Mouse (Mus musculus) stomach, postnatal 0 days (tissue): ENCODE data around the gene Prex1. TPM values are rescaled to one million over a fixed set of nuclear protein-coding genes. Genes with fewer than 3 reads are reported as not detected.

ENCODE experiments used
- ATAC-seq: fragments of 200-750 bp; cut with Nextera tagmentation; 2 replicates; pipeline ENCODE4 v1.8.0; 2017; ENCODE audit not compliant: low FRiP score, low TSS enrichment
- DNase-seq: peaks from one replicate; pipeline ENCODE4 v3.0.0-alpha.2; 2016; ENCODE audit warnings: low spot score
- H3K27ac ChIP-seq: fragments of 300-500 bp; sonication (generic); replicated peaks from 2 replicates; pipeline ENCODE4 v1.5.1; 2014; ENCODE audit warnings: mild to moderate bottlenecking, control low read depth
- H3K27me3 ChIP-seq: fragments of 300-500 bp; sonication (generic); 2 replicates; pipeline ENCODE4 v1.6.1; 2014; ENCODE audit warnings: low read length; ENCODE audit not compliant: control insufficient read depth, insufficient read depth
- H3K36me3 ChIP-seq: fragments of 300-500 bp; sonication (generic); 2 replicates; pipeline ENCODE4 v1.6.1; 2014; ENCODE audit warnings: low read length, mixed read lengths; ENCODE audit not compliant: control insufficient read depth, insufficient read depth
- H3K4me1 ChIP-seq: fragments of 300-500 bp; sonication (generic); replicated peaks from 2 replicates; pipeline ENCODE4 v1.6.1; 2014; ENCODE audit warnings: antibody characterized with exemption; ENCODE audit not compliant: control insufficient read depth, insufficient read depth
- H3K4me2 ChIP-seq: fragments of 300-500 bp; sonication (generic); replicated peaks from 2 replicates; pipeline ENCODE4 v1.6.1; 2014; ENCODE audit warnings: low read depth, mild to moderate bottlenecking, control low read depth, moderate library complexity
- H3K4me3 ChIP-seq: fragments of 300-500 bp; sonication (generic); 2 replicates; pipeline ENCODE4 v1.5.1; 2014; ENCODE audit warnings: low read depth, low read length, control low read depth
- H3K9ac ChIP-seq: fragments of 300-500 bp; sonication (generic); 2 replicates; pipeline ENCODE4 v1.6.1; 2014; ENCODE audit warnings: mild to moderate bottlenecking, low read length, control low read depth, mixed read lengths
- H3K9me3 ChIP-seq: fragments of 300-500 bp; sonication (generic); 2 replicates; pipeline ENCODE4 v1.6.1; 2016; ENCODE audit warnings: low read length; ENCODE audit not compliant: control insufficient read depth
- CTCF ChIP-seq: IDR thresholded peaks from 2 replicates; pipeline ENCODE4 v1.5.1; 2016; ENCODE audit warnings: antibody characterized with exemption, low read depth, mild to moderate bottlenecking, moderate library complexity
- EP300 ChIP-seq: optimal IDR thresholded peaks from 2 replicates; pipeline ENCODE3; 2016; ENCODE audit warnings: antibody characterized with exemption
- WGBS: fragments of 180-500 bp; shearing (Covaris S2); extraction: QIAGEN DNeasy Blood & Tissue Kit; methylation state at CpG from one replicate; pipeline ENCODE4 v1.1.7; 2014; 5-methylcytosine and 5-hydroxymethylcytosine counted together
- polyA plus RNA-seq: library from polyadenylated mRNA; unstranded; fragments of >200 nt; fragmentation: Nextera tagmentation; extraction: Ambion mirVana; gene quantifications from 2 replicates; pipeline ENCODE4 v1.2.1, GENCODE M21; 2015

The Prex1 gene
- polyA plus RNA-seq, 1 experiment from 2014 or later: 12.0 TPM

DNA sequence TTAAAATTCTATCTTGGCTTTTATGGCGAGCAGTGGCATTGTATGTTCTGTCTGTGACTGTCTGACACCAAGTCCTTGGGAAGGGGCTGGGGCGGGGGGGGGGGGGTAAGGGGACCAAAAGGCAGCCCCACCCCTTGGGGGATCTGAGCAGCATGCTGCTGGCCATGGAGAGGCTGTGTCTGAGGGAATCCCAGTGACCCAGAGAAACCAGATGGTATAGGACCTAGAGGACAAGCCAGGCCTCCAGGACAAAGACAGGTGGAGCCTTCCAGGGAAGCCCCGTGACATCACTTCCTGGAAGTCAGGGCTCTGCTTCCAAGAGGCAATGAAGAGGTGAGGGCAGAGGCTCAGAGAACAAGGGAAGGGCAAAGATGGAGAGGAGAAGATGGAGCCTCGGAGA lies 168.1 kb downstream of the Prex1 start:
- Histone ChIP-seq H3K4me3 (no peak overlapping the region), H3K36me3 (no peaks in the 10 kb centered on the region), H3K27ac (no peak overlapping the region), H3K9ac (no peak overlapping the region), H3K9me3 (no peaks in the 10 kb centered on the region), H3K4me1 (no peaks in the 10 kb centered on the region), H3K27me3 (no peaks in the 10 kb centered on the region), H3K4me2 (no peak overlapping the region)
- DNase-seq: no peak
- ATAC-seq: no peak
- WGBS: 41% methylated on average over 4 of the region's 4 CpGs
- TF ChIP-seq CTCF (no peak), EP300 (no peak)

- no peak for ATAC-seq
Observed at GRCm38 (mm10) chr2:166544575-166545251, 168.9 kb downstream of the Prex1 start.

DNA sequence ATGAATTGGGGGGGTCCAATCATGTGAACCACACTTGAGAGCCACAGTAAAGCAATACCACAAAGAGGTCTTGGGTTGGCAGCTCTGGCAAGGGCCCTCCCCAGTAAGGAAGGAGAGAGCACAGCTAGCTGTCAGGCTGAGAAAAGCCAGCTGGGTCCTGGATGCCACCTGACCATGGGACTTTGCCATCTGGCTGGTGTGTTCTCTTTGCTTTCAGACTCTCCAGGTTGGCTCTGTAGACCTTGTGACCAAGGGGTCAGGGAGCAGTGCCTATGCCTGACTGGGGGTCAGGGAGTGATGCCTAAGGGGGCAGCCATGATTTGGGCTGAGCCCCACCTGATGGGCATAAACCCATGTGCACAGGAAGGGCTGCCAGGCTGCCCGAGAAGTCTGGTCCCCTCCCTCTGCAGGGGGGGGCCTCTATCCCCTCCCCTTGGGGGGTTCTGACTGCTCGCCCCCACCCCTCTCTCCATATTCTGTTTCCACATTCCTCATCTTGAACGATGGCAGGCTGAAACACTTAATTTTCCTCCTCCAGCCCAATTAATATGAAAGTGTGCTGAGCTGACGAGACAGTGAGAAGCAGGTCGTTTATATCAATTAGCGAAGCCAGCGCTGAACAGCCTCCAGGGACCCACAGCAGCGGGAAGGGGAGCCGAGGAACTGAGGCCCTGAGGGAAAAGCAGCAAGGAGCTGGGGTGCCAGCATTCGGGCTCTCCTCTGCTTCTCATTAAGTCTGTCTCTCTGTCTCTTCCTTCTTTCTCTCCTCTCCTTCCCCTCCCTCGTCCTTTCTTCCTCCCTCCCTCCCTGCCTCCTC lies 172.3 kb downstream of the Prex1 start:
- no peak for TF ChIP-seq CTCF
- TF ChIP-seq EP300: no peak
- Histone ChIP-seq H3K9ac (no peak overlapping the region), H3K4me1 (no peaks in the 10 kb centered on the region), H3K36me3 (no peaks in the 10 kb centered on the region), H3K4me2 (no peak overlapping the region), H3K4me3 (no peak overlapping the region), H3K9me3 (no peaks in the 10 kb centered on the region), H3K27me3 (no peaks in the 10 kb centered on the region), H3K27ac (no peak overlapping the region)
- ATAC-seq: no peak
- 33% methylated on average over 11 of the region's 11 CpGs for WGBS
- DNase-seq: no peak

More at GRCm38 (mm10) chr2:166544575-166545251, 168.9 kb downstream of the Prex1 start:
- 51% methylated on average over 7 of the region's 7 CpGs for WGBS
- H3K27me3 ChIP-seq: no peaks in the 10 kb centered on the region
- DNase-seq: no peak
- H3K9ac ChIP-seq: no peak overlapping the region
- peak; percentile 32 for TF ChIP-seq CTCF
- TF ChIP-seq EP300: no peak
- H3K4me2 ChIP-seq: no peak overlapping the region
- H3K27ac ChIP-seq: no peak overlapping the region
- no peaks in the 10 kb centered on the region for H3K36me3 ChIP-seq
- H3K4me1 ChIP-seq: no peaks in the 10 kb centered on the region
- H3K9me3 ChIP-seq: no peaks in the 10 kb centered on the region
- no peak overlapping the region for H3K4me3 ChIP-seq

- Histone ChIP-seq H3K9me3 (no peaks in the 10 kb centered on the region), H3K27ac (no peak overlapping the region), H3K4me3 (no peak overlapping the region), H3K9ac (no peak overlapping the region), H3K4me2 (no peak overlapping the region), H3K4me1 (no peaks in the 10 kb centered on the region), H3K36me3 (no peaks in the 10 kb centered on the region), H3K27me3 (no peaks in the 10 kb centered on the region)
- DNase-seq (no peak), ATAC-seq (no peak)
- no peak for TF ChIP-seq EP300
- no peak for TF ChIP-seq CTCF
- 83% methylated on average over 1 of the region's 1 CpGs for WGBS
Observed at GRCm38 (mm10) chr2:166540216-166540615, 173.4 kb downstream of the Prex1 start.

DNA sequence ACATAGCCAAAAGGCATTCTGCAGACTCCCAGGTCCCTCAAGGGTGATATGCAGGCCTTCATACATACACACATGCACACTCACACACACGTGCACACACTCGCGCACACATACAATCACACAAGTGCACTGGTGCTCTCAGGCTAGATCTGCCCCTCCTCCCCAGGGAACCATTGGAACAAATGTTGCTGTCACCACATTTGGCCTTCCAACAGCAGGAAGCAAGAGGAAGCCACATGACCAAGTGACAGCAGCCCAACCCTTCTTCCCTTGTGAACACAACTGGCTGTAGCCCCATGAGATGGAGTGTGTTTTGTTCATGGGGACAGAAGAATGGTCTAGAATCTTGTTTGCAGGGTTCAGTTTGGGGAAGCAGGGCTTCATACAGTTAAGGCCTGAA lies 176.7 kb downstream of the Prex1 start:
- H3K27me3 ChIP-seq: no peaks in the 10 kb centered on the region
- DNase-seq (no peak), ATAC-seq (no peak)
- TF ChIP-seq EP300 (no peak), CTCF (no peak)
- H3K9me3 ChIP-seq: no peaks in the 10 kb centered on the region
- H3K9ac ChIP-seq: no peak overlapping the region
- no peak overlapping the region for H3K27ac ChIP-seq
- WGBS: 93% methylated on average over 3 of the region's 3 CpGs
- H3K36me3 ChIP-seq: no peaks in the 10 kb centered on the region
- no peak overlapping the region for H3K4me3 ChIP-seq
- no peaks in the 10 kb centered on the region for H3K4me1 ChIP-seq
- no peak overlapping the region for H3K4me2 ChIP-seq

DNA sequence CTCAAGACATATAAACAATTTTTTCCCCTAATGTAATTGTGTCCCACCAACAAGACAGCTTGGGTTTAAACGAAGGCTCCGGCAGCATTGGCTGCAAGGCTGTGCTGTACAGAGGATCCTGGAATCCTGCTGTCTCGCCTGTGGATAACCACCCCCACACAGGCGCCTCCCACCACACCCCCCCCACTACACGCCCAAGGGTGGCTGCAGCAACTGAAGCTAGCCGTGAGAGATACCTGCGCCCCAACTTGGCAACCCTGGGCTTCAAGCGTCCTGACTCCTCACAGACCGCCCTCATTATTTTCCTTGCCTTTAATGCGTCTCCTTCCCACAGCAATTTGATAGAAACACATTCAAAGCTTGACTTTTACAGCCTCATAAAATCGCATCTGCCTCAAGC lies 178.1 kb downstream of the Prex1 start:
- H3K4me3 ChIP-seq: no peak overlapping the region
- no peaks in the 10 kb centered on the region for H3K27me3 ChIP-seq
- H3K9ac ChIP-seq: no peak overlapping the region
- no peaks in the 10 kb centered on the region for H3K4me1 ChIP-seq
- ATAC-seq (no peak), DNase-seq (no peak)
- WGBS: 76% methylated on average over 11 of the region's 11 CpGs
- H3K4me2 ChIP-seq: no peak overlapping the region
- TF ChIP-seq CTCF (no peak), EP300 (no peak)
- no peaks in the 10 kb centered on the region for H3K36me3 ChIP-seq
- H3K9me3 ChIP-seq: no peaks in the 10 kb centered on the region
- H3K27ac ChIP-seq: 0 out of 2 replicates have a peak overlapping the region, but pooled peaks have one; percentile 24
